Mouse (Mus musculus): Measurements from ENCODE around the gene Tsr1. TPM values are rescaled to one million over a fixed set of nuclear protein-coding genes. Genes with fewer than 3 reads are reported as not detected.

The Tsr1 gene
- polyA plus RNA-seq, 1 experiment from 2014 or later: 48.9 TPM

GRCm38 (mm10) chr11:74946348-74946747 lies 48.5 kb downstream of the Tsr1 start:
- Histone ChIP-seq H3K4me1 (ENCODE audit: control insufficient read depth, insufficient read depth, low read length) (no peaks in the 10 kb centered on the region), H3K9me3 (ENCODE audit: control insufficient read depth, low read length) (no peaks in the 10 kb centered on the region), H3K36me3 (ENCODE audit: control insufficient read depth, insufficient read depth, low read length) (peaks cover 7% of the 10 kb centered on the region; the same call in 1 of the 2 replicates), H3K4me2 (no peak overlapping the region), H3K9ac (ENCODE audit: low read length) (no peak overlapping the region), H3K4me3 (ENCODE audit: low read depth, low read length) (no peak overlapping the region), H3K27me3 (ENCODE audit: control insufficient read depth, insufficient read depth, low read length) (no peaks in the 10 kb centered on the region), H3K27ac (ENCODE audit: low read depth, low read length) (no peak overlapping the region)
- ATAC-seq (ENCODE audit: low FRiP score) (no peak), DNase-seq (ENCODE audit: low spot score, missing footprints) (no peak)
- 86% methylated on average over 3 of the region's 3 CpGs for WGBS

GRCm38 (mm10) chr11:74954901-74955300 lies 57.0 kb downstream of the Tsr1 start:
- no peak overlapping the region for H3K4me3 ChIP-seq (ENCODE audit: low read depth, low read length)
- no peak overlapping the region for H3K27ac ChIP-seq (ENCODE audit: low read depth, low read length)
- H3K9ac ChIP-seq (ENCODE audit: low read length): no peak overlapping the region
- H3K27me3 ChIP-seq (ENCODE audit: control insufficient read depth, insufficient read depth, low read length): no peaks in the 10 kb centered on the region
- DNase-seq (ENCODE audit: low spot score, missing footprints) (no peak), ATAC-seq (ENCODE audit: low FRiP score) (no peak)
- H3K36me3 ChIP-seq (ENCODE audit: control insufficient read depth, insufficient read depth, low read length): no peaks in the 10 kb centered on the region
- H3K9me3 ChIP-seq (ENCODE audit: control insufficient read depth, low read length): no peaks in the 10 kb centered on the region
- no peaks in the 10 kb centered on the region for H3K4me1 ChIP-seq (ENCODE audit: control insufficient read depth, insufficient read depth, low read length)
- no peak overlapping the region for H3K4me2 ChIP-seq

- Histone ChIP-seq H3K9me3 (ENCODE audit: control insufficient read depth, low read length) (no peaks in the 10 kb centered on the region), H3K9ac (ENCODE audit: low read length) (no peak overlapping the region), H3K4me1 (ENCODE audit: control insufficient read depth, insufficient read depth, low read length) (no peaks in the 10 kb centered on the region), H3K36me3 (ENCODE audit: control insufficient read depth, insufficient read depth, low read length) (no peaks in the 10 kb centered on the region), H3K27ac (ENCODE audit: low read depth, low read length) (no peak overlapping the region), H3K4me3 (ENCODE audit: low read depth, low read length) (no peak overlapping the region), H3K4me2 (no peak overlapping the region), H3K27me3 (ENCODE audit: control insufficient read depth, insufficient read depth, low read length) (no peaks in the 10 kb centered on the region)
- DNase-seq (ENCODE audit: low spot score, missing footprints) (no peak), ATAC-seq (ENCODE audit: low FRiP score) (no peak)
Observed at GRCm38 (mm10) chr11:74956006-74956405, 58.1 kb downstream of the Tsr1 start.

GRCm38 (mm10) chr11:74957600-74957999 lies 59.7 kb downstream of the Tsr1 start:
- no peak overlapping the region for H3K4me3 ChIP-seq (ENCODE audit: low read depth, low read length)
- no peak overlapping the region for H3K9ac ChIP-seq (ENCODE audit: low read length)
- 88% methylated on average over 2 of the region's 2 CpGs for WGBS

More at GRCm38 (mm10) chr11:74957600-74957999, 59.7 kb downstream of the Tsr1 start:
- Histone ChIP-seq H3K4me1 (ENCODE audit: control insufficient read depth, insufficient read depth, low read length) (no peaks in the 10 kb centered on the region), H3K9me3 (ENCODE audit: control insufficient read depth, low read length) (no peaks in the 10 kb centered on the region), H3K27ac (ENCODE audit: low read depth, low read length) (no peak overlapping the region), H3K4me2 (no peak overlapping the region), H3K36me3 (ENCODE audit: control insufficient read depth, insufficient read depth, low read length) (no peaks in the 10 kb centered on the region; the same call in 1 of the 2 replicates), H3K27me3 (ENCODE audit: control insufficient read depth, insufficient read depth, low read length) (no peaks in the 10 kb centered on the region)
- ATAC-seq (ENCODE audit: low FRiP score): no peak
- DNase-seq (ENCODE audit: low spot score, missing footprints): no peak

Small RNA genes within 50 kb of the gene (microRNA-seq; reads per million reads assigned to microRNA genes)
- 0.57 reads per million for gene Mir6926

Other genes with a start within 250 kb of the Tsr1 start
- 9.2 and 10.8 TPM in 2 replicates for gene Cluh, start 248.6 kb upstream of the Tsr1 start, polyA plus RNA-seq (2014; fragmentation: Nextera tagmentation; extraction: Ambion mirVana)
- 103 and 112 TPM in 2 replicates for gene Pafah1b1, start 173.4 kb upstream of the Tsr1 start, polyA plus RNA-seq (2014; fragmentation: Nextera tagmentation; extraction: Ambion mirVana)
- gene Mettl16, start 127.2 kb upstream of the Tsr1 start, polyA plus RNA-seq (2014; fragmentation: Nextera tagmentation; extraction: Ambion mirVana): 48.5 and 51.8 TPM in 2 replicates
- gene Mnt, start 67.2 kb upstream of the Tsr1 start, polyA plus RNA-seq (2014; fragmentation: Nextera tagmentation; extraction: Ambion mirVana): 3.7 and 4.5 TPM in 2 replicates
- 5.8 and 6.8 TPM in 2 replicates for gene Sgsm2, start 1.0 kb upstream of the Tsr1 start, polyA plus RNA-seq (2014; fragmentation: Nextera tagmentation; extraction: Ambion mirVana)
- 16.0 and 17.9 TPM in 2 replicates for gene Smg6, start 27.8 kb downstream of the Tsr1 start, polyA plus RNA-seq (2014; fragmentation: Nextera tagmentation; extraction: Ambion mirVana)
- gene Srr, start 27.9 kb downstream of the Tsr1 start, polyA plus RNA-seq (2014; fragmentation: Nextera tagmentation; extraction: Ambion mirVana): 25.9 and 29.7 TPM in 2 replicates